Mouse (Mus musculus) MEL (cell line): ENCODE data around the gene Timm10b. TPM values are rescaled to one million over a fixed set of nuclear protein-coding genes. Genes with fewer than 3 reads are reported as not detected.

ENCODE experiments used
- DNase-seq: peaks from one replicate; pipeline ENCODE4 v3.0.0; 2011; ENCODE audit warnings: low read depth, low spot score
- H3K27ac ChIP-seq: 2 replicates; pipeline ENCODE4 v1.5.1; 2012; ENCODE audit warnings: low read depth, mild to moderate bottlenecking, control low read depth, low read length, moderate library complexity; ENCODE audit not compliant: control insufficient read depth
- H3K27me3 ChIP-seq, 2 experiments: fragments of 150-350 bp in 1 of 2; sonication (generic) in 1 of 2; 2 replicates each; pipeline ENCODE4 v1.6.1; 2012; ENCODE audit warnings: low read length in 2 of 2, mild to moderate bottlenecking in 2 of 2, improper control_type of control experiment in 1 of 2, moderate library complexity in 1 of 2; ENCODE audit not compliant: insufficient read depth in 2 of 2, control insufficient read depth in 1 of 2
- H3K36me3 ChIP-seq, 2 experiments: 2 replicates each; pipeline ENCODE4 v1.6.1; 2012 to 2014; ENCODE audit warnings: low read length in 2 of 2, improper control_type of control experiment in 1 of 2, inconsistent platforms in 1 of 2, mild to moderate bottlenecking in 1 of 2; ENCODE audit not compliant: insufficient read depth in 2 of 2, control insufficient read depth in 1 of 2
- H3K4me1 ChIP-seq, 2 experiments: fragments of 150-350 bp in 1 of 2; sonication (generic) in 1 of 2; 2 replicates each; pipeline ENCODE4 v1.6.1; 2012; ENCODE audit warnings: low read length in 2 of 2, improper control_type of control experiment in 1 of 2, mild to moderate bottlenecking in 1 of 2; ENCODE audit not compliant: insufficient read depth in 2 of 2, control insufficient read depth in 1 of 2
- H3K4me3 ChIP-seq, 2 experiments: fragments of 150-350 bp in 1 of 2; sonication (generic) in 1 of 2; 2 replicates each; pipeline ENCODE4 v1.5.1; 2012; ENCODE audit warnings: low read depth in 2 of 2, low read length in 2 of 2, mild to moderate bottlenecking in 2 of 2, moderate library complexity in 2 of 2, control low read depth in 1 of 2, improper control_type of control experiment in 1 of 2; ENCODE audit not compliant: control insufficient read depth in 1 of 2, insufficient read depth in 1 of 2
- H3K79me2 ChIP-seq: 2 replicates; pipeline ENCODE4 v1.6.1; 2012; ENCODE audit warnings: mild to moderate bottlenecking, low read length, moderate library complexity; ENCODE audit not compliant: control insufficient read depth, poor library complexity, insufficient read depth
- H3K9ac ChIP-seq: 2 replicates; pipeline ENCODE4 v1.6.1; 2012; ENCODE audit warnings: low read depth, mild to moderate bottlenecking, control low read depth, low read length, moderate library complexity; ENCODE audit not compliant: control insufficient read depth, poor library complexity, severe bottlenecking
- H3K9me3 ChIP-seq: fragments of 150-350 bp; sonication (generic); replicated peaks from 2 replicates; pipeline ENCODE4 v1.6.1; 2012; ENCODE audit warnings: mild to moderate bottlenecking, low read length, improper control_type of control experiment, moderate library complexity; ENCODE audit not compliant: insufficient read depth
- BHLHE40 ChIP-seq: IDR thresholded peaks from 2 replicates; pipeline ENCODE4 v1.6.1; 2012; ENCODE audit warnings: low read depth, mild to moderate bottlenecking, inconsistent platforms, low read length, improper control_type of control experiment, borderline replicate concordance
- CHD1 ChIP-seq: IDR thresholded peaks from 2 replicates; pipeline ENCODE4 v1.6.1; 2012; ENCODE audit warnings: low read depth, mild to moderate bottlenecking, inconsistent platforms, low read length, improper control_type of control experiment
- ETS1 ChIP-seq: IDR thresholded peaks from 2 replicates; pipeline ENCODE4 v1.6.1; 2012; ENCODE audit warnings: low read depth, mild to moderate bottlenecking, inconsistent platforms, low read length, improper control_type of control experiment, moderate library complexity
- GABPA ChIP-seq: IDR thresholded peaks from 2 replicates; pipeline ENCODE4 v1.6.1; 2012; ENCODE audit warnings: low read depth, mild to moderate bottlenecking, inconsistent platforms, low read length, improper control_type of control experiment, moderate library complexity
- HCFC1 ChIP-seq: IDR thresholded peaks from 2 replicates; pipeline ENCODE4 v1.6.1; 2012; ENCODE audit warnings: low read depth, mild to moderate bottlenecking, inconsistent platforms, low read length, improper control_type of control experiment, moderate library complexity
- JUND ChIP-seq: IDR thresholded peaks from 2 replicates; pipeline ENCODE4 v1.6.1; 2011; ENCODE audit warnings: low read depth, mild to moderate bottlenecking, improper control_type of control experiment, low read length
- KAT2A ChIP-seq: conservative IDR thresholded peaks from 2 replicates; pipeline ENCODE4 v1.6.1; 2012; ENCODE audit warnings: low read depth, low read length, improper control_type of control experiment, inconsistent platforms
- MAFK ChIP-seq: IDR thresholded peaks from 2 replicates; pipeline ENCODE4 v1.6.1; 2011; ENCODE audit warnings: low read depth, mild to moderate bottlenecking, low read length, improper control_type of control experiment, borderline replicate concordance
- MAX ChIP-seq: IDR thresholded peaks from 2 replicates; pipeline ENCODE4 v1.6.1; 2011; ENCODE audit warnings: low read length, improper control_type of control experiment
- MAZ ChIP-seq: IDR thresholded peaks from 2 replicates; pipeline ENCODE4 v1.6.1; 2012; ENCODE audit warnings: low read depth, mild to moderate bottlenecking, inconsistent platforms, low read length, improper control_type of control experiment
- MXI1 ChIP-seq: IDR thresholded peaks from 2 replicates; pipeline ENCODE4 v1.6.1; 2011; ENCODE audit warnings: mild to moderate bottlenecking, low read depth, low read length, improper control_type of control experiment
- NELFE ChIP-seq: IDR thresholded peaks from 2 replicates; pipeline ENCODE4 v1.6.1; 2011; ENCODE audit warnings: low read depth, low read length, improper control_type of control experiment
- NRF1 ChIP-seq: IDR thresholded peaks from 2 replicates; pipeline ENCODE4 v1.6.1; 2014; ENCODE audit warnings: low read depth, mild to moderate bottlenecking, inconsistent platforms, low read length, improper control_type of control experiment, moderate library complexity; ENCODE audit not compliant: poor library complexity, insufficient read depth, severe bottlenecking
- POLR2A ChIP-seq, 2 experiments: IDR thresholded peaks; 2 replicates each; pipeline ENCODE4 v1.6.1; 2011 to 2012; ENCODE audit warnings: low read length in 2 of 2, mild to moderate bottlenecking in 2 of 2, control low read depth in 1 of 2, improper control_type of control experiment in 1 of 2, low read depth in 1 of 2, moderate library complexity in 1 of 2; ENCODE audit not compliant: control insufficient read depth in 1 of 2, insufficient read depth in 1 of 2, poor library complexity in 1 of 2
- POLR2AphosphoS2 ChIP-seq: IDR thresholded peaks from 2 replicates; pipeline ENCODE4 v1.6.1; 2011; ENCODE audit warnings: low read length, improper control_type of control experiment
- POLR2AphosphoS5 ChIP-seq: IDR thresholded peaks from 2 replicates; pipeline ENCODE4 v1.6.1; 2012; ENCODE audit warnings: low read depth, borderline replicate concordance, mild to moderate bottlenecking, inconsistent platforms, low read length, moderate library complexity, mixed read lengths
- SIN3A ChIP-seq: IDR thresholded peaks from 2 replicates; pipeline ENCODE4 v1.6.1; 2012; ENCODE audit warnings: low read length, improper control_type of control experiment, inconsistent platforms
- TAL1 ChIP-seq: IDR thresholded peaks from 2 replicates; pipeline ENCODE4 v1.6.1; 2012; ENCODE audit warnings: mild to moderate bottlenecking, inconsistent platforms, low read length, moderate library complexity, mixed read lengths
- UBTF ChIP-seq: IDR thresholded peaks from 2 replicates; pipeline ENCODE4 v1.6.1; 2012; ENCODE audit warnings: low read depth, mild to moderate bottlenecking, inconsistent platforms, low read length, improper control_type of control experiment, moderate library complexity, borderline replicate concordance; ENCODE audit not compliant: insufficient read depth
- USF1 ChIP-seq: IDR thresholded peaks from 2 replicates; pipeline ENCODE4 v1.6.1; 2014; ENCODE audit warnings: low read depth, mild to moderate bottlenecking, inconsistent platforms, low read length, improper control_type of control experiment, moderate library complexity
- USF2 ChIP-seq, 2 experiments: IDR thresholded peaks; 2 replicates each; pipeline ENCODE4 v1.6.1; 2011 to 2012; ENCODE audit warnings: improper control_type of control experiment in 2 of 2, low read length in 2 of 2, borderline replicate concordance in 1 of 2, inconsistent platforms in 1 of 2, low read depth in 1 of 2, mild to moderate bottlenecking in 1 of 2; ENCODE audit not compliant: insufficient read depth in 1 of 2
- ZC3H11A ChIP-seq: IDR thresholded peaks from 2 replicates; pipeline ENCODE4 v1.6.1; 2012; ENCODE audit warnings: low read depth, mild to moderate bottlenecking, inconsistent platforms, low read length, improper control_type of control experiment
- ZNF384 ChIP-seq: IDR thresholded peaks from 2 replicates; pipeline ENCODE4 v1.6.1; 2012; ENCODE audit warnings: low read depth, mild to moderate bottlenecking, inconsistent platforms, low read length, improper control_type of control experiment
- polyA plus RNA-seq, 2 experiments: library from polyadenylated mRNA; stranded (reverse) in 1 of 2; unstranded in 1 of 2; fragments of >175 nt in 1 of 2; fragments of >200 nt in 1 of 2; gene quantifications; 2 replicates each; pipeline versions ENCODE4 v1.2.1 to v1.2.4; 2012; ENCODE audit warnings: low replicate concordance in 2 of 2, low read depth in 1 of 2; ENCODE audit not compliant: insufficient read length in 2 of 2, insufficient read depth in 1 of 2, missing spikeins in 1 of 2
- total RNA-seq: library from RNA; depleted of rRNA; stranded (reverse); fragments of 300-350 nt; gene quantifications from 2 replicates; pipeline ENCODE4 v1.2.3, GENCODE M21; 2012

The Timm10b gene
- total and polyA plus RNA-seq, 3 experiments = 103 to 135 TPM; not detected in 1

- Histone ChIP-seq H3K79me2 (no peaks in the 10 kb centered on the region), H3K36me3 (no peaks in the 10 kb centered on the region), H3K27ac (no peak overlapping the region), H3K9ac (no peak overlapping the region), H3K27me3 (no peaks in the 10 kb centered on the region), H3K4me1 (no peaks in the 10 kb centered on the region), H3K9me3 (no peaks in the 10 kb centered on the region), H3K4me3 (no peak overlapping the region)
- peak; percentile 31 for DNase-seq
- TF ChIP-seq NRF1 (no peak), HCFC1 (no peak), POLR2AphosphoS5 (no peak), POLR2A (IDR thresholded peaks at IDR 0.05; ENCODE audit: control insufficient read depth in 1 of 2, insufficient read depth in 1 of 2, low read depth in 1 of 2, low read length in 2 of 2, poor library complexity in 1 of 2) (no peak), MAX (no peak), ZNF384 (no peak), SIN3A (no peak), NELFE (no peak), USF2 (IDR thresholded peaks at IDR 0.05; ENCODE audit: borderline replicate concordance in 1 of 2, insufficient read depth in 1 of 2, low read depth in 1 of 2, low read length in 2 of 2) (no peak)
Observed at GRCm38 (mm10) chr7:105615720-105616119, 24.1 kb upstream of the Timm10b start.

GRCm38 (mm10) chr7:105616561-105616960, 23.3 kb upstream of the Timm10b start:
- no peak for TF ChIP-seq MAZ
- TF ChIP-seq ZC3H11A = no peak
- TF ChIP-seq KAT2A = no peak
- TF ChIP-seq UBTF = no peak
- TF ChIP-seq, all 39 proteins: peak for 0
- no peaks in the 10 kb centered on the region for H3K9me3 ChIP-seq
- no peak for DNase-seq
- H3K9ac ChIP-seq = no peak overlapping the region
- no peaks in the 10 kb centered on the region for H3K36me3 ChIP-seq
- no peaks in the 10 kb centered on the region for H3K27me3 ChIP-seq
- H3K4me3 ChIP-seq = no peak overlapping the region
- no peaks in the 10 kb centered on the region for H3K79me2 ChIP-seq
- no peak overlapping the region for H3K27ac ChIP-seq
- H3K4me1 ChIP-seq = no peaks in the 10 kb centered on the region

- H3K36me3 ChIP-seq = no peaks in the 10 kb centered on the region
- no peak for TF ChIP-seq MAFK
- TF ChIP-seq JUND = no peak
- no peak for TF ChIP-seq POLR2AphosphoS2
- no peak for TF ChIP-seq MXI1
- TF ChIP-seq KAT2A = no peak
- no peak for TF ChIP-seq MAX
- TF ChIP-seq TAL1 = no peak
- TF ChIP-seq NRF1 = no peak
- no peak for TF ChIP-seq GABPA
- no peak for TF ChIP-seq USF1
- no peak for TF ChIP-seq BHLHE40
- TF ChIP-seq CHD1 = no peak
- TF ChIP-seq MAZ = no peak
- TF ChIP-seq HCFC1 = no peak
- no peak for TF ChIP-seq ETS1
- no peak for TF ChIP-seq UBTF
- H3K27me3 ChIP-seq = no peaks in the 10 kb centered on the region
Observed at GRCm38 (mm10) chr7:105617810-105618209, 22.0 kb upstream of the Timm10b start.

More at GRCm38 (mm10) chr7:105617810-105618209, 22.0 kb upstream of the Timm10b start:
- Histone ChIP-seq H3K4me3 (no peak overlapping the region), H3K79me2 (no peaks in the 10 kb centered on the region), H3K27ac (no peak overlapping the region), H3K4me1 (no peaks in the 10 kb centered on the region), H3K9me3 (no peaks in the 10 kb centered on the region), H3K9ac (no peak overlapping the region)
- DNase-seq = no peak
